Mouse (Mus musculus) spleen, adult 2 months (tissue): ENCODE results near the gene St6galnac3. TPM values are rescaled to one million over a fixed set of nuclear protein-coding genes. Genes with fewer than 3 reads are reported as not detected.

Experiments
- DNase-seq, 2 experiments: peaks; one replicate each; pipeline versions ENCODE4 v3.0.0 to v3.0.0-alpha.2; 2012 to 2021; ENCODE audit warnings: low spot score in 2 of 2, low read depth in 1 of 2
- H3K27ac ChIP-seq: fragments of 200-500 bp; 2 replicates; pipeline ENCODE4 v1.5.1; 2012; ENCODE audit warnings: low read length, inconsistent platforms; ENCODE audit not compliant: insufficient read depth
- H3K27me3 ChIP-seq: fragments of 200-500 bp; 2 replicates; pipeline ENCODE4 v1.6.1; 2012; ENCODE audit warnings: mild to moderate bottlenecking, moderate library complexity, low read length, inconsistent platforms; ENCODE audit not compliant: control insufficient read depth, insufficient read depth
- H3K36me3 ChIP-seq: fragments of 200-500 bp; 2 replicates; pipeline ENCODE4 v1.6.1; 2012; ENCODE audit warnings: mild to moderate bottlenecking, low read length, inconsistent platforms; ENCODE audit not compliant: control insufficient read depth, insufficient read depth
- H3K4me1 ChIP-seq: fragments of 200-500 bp; 2 replicates; pipeline ENCODE4 v1.6.1; 2011; ENCODE audit warnings: inconsistent platforms; ENCODE audit not compliant: control insufficient read depth, insufficient read depth, insufficient read length
- H3K4me3 ChIP-seq: fragments of 200-500 bp; 2 replicates; pipeline ENCODE4 v1.5.1; 2011; ENCODE audit warnings: mild to moderate bottlenecking, inconsistent platforms; ENCODE audit not compliant: insufficient read depth, insufficient read length; ENCODE audit errors: extremely low read depth
- CTCF ChIP-seq: fragments of 200-500 bp; IDR thresholded peaks from 2 replicates; pipeline ENCODE4 v1.5.1; 2011; ENCODE audit warnings: mild to moderate bottlenecking, inconsistent platforms; ENCODE audit not compliant: insufficient read depth, insufficient read length, insufficient replicate concordance; ENCODE audit errors: extremely low read depth
- POLR2A ChIP-seq: fragments of 200-500 bp; IDR thresholded peaks from 2 replicates; pipeline ENCODE4 v1.6.1; 2011; ENCODE audit warnings: low read depth, low read length, inconsistent platforms
- WGBS: fragments of 180-500 bp; shearing (Covaris S2); methylation state at CpG from one replicate; pipeline ENCODE4 v1.1.7; 2018; 5-methylcytosine and 5-hydroxymethylcytosine counted together
- polyA plus RNA-seq: library from polyadenylated mRNA; depleted of rRNA; stranded (reverse); fragments of >200 nt; gene quantifications from 2 replicates; pipeline ENCODE4 v1.2.3, GENCODE M21; 2012

The St6galnac3 gene
- polyA plus RNA-seq, 1 experiment: 3.0 TPM

DNA sequence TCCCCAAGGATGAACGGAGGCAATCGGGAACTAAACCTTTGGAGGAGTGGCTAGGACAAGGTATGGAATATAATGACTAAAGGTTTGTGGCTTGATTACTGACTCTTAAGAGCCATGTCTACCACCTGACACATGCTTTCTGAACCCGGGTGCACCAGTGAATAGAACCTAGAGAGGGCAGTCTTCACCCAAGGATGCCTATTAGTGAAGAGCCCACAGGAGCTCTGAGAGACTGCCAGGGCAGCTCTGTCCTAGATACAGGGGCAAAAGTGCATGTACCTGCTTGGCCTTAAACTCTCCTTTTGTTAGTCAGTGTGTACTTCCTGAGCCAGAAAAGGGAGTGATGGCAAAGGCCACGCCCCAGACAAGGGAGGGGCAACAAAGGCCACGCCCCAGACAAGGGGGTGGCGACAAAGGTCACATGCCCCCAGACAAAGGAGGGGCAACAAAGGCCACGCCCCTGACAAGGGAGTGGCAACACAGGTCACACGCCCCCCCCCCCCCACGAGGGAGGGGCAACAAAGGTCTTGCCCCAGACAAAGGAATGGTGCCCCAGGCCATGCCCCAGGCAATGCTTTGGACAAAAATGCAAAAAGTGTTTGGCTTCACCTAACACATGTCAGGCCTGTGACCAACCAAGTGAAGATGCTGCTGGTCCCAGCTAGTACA is 376.0 kb downstream of the St6galnac3 start:
- TF ChIP-seq CTCF (no peak), POLR2A (no peak)
- Histone ChIP-seq H3K36me3 (no peaks in the 10 kb centered on the region), H3K4me3 (no peak overlapping the region), H3K4me1 (no peaks in the 10 kb centered on the region), H3K27ac (no peak overlapping the region), H3K27me3 (no peaks in the 10 kb centered on the region)
- WGBS: 88% methylated on average over 9 of the region's 9 CpGs
- no peak for DNase-seq

DNA sequence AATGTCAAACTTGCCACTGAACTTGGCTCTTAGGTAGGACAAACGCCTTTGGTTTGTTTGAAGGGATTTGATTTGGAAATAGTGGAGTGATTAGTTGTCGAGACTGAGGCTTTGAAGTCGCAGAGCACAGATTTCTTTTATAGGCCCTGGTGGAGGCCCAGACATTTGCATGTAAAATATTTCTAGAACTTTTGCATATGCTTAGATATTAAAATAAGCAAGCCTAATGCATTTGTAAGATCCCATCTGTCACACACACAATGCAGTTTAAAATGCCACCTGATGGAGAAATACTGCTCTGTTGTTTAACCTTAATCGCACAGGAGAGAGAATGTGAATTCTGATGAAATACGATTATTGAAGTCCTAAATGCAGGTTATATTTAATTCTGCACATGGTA is 380.0 kb downstream of the St6galnac3 start:
- WGBS: 92% methylated on average over 5 of the region's 5 CpGs
- Histone ChIP-seq H3K27ac (no peak overlapping the region), H3K36me3 (no peaks in the 10 kb centered on the region), H3K4me3 (no peak overlapping the region), H3K27me3 (no peaks in the 10 kb centered on the region), H3K4me1 (no peaks in the 10 kb centered on the region)
- TF ChIP-seq POLR2A (no peak), CTCF (no peak)
- no peak for DNase-seq

DNA sequence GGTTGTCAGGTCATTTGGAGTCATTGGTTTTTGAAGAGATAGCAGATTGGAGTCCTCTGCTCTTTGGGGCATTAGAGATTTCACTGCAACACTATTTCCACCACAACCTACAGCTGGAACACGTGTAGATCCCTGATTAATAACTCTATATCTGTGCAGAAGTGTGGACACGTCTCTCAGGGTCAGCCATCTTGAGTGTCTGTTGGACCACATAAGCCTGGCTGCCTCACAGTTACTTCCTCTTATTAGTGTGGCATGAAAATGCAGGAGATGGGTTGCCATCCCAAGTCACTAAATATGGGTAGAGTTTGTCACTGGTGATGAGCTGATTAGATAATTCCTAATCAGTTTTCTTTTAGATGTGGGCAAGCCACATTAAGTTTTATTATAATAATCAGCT is 385.0 kb downstream of the St6galnac3 start:
- no peaks in the 10 kb centered on the region for H3K4me1 ChIP-seq
- no peak overlapping the region for H3K4me3 ChIP-seq
- WGBS: 49% methylated on average over 2 of the region's 2 CpGs
- no peak for TF ChIP-seq CTCF
- no peak for TF ChIP-seq POLR2A
- no peak overlapping the region for H3K27ac ChIP-seq
- no peaks in the 10 kb centered on the region for H3K36me3 ChIP-seq
- no peaks in the 10 kb centered on the region for H3K27me3 ChIP-seq
- no peak for DNase-seq

DNA sequence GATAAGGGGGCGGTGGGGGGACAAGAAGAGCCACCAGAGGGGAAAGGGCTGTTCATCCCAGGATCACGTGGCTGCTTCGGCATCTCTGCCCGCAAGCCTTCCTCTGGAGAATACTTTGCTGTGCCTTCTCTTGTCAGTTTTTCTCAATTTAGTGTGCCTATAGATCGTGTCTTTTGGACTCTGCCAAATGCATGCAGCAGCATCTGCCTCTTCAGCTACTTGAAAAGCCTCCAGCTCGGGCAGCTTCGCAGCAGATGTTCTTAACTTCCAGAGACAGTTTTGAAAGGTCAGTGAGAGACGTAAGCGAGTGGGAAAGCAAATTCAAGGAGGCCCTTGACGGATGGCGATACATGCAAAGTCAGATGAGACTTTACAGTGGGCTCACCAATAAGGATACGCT is 385.9 kb downstream of the St6galnac3 start:
- H3K36me3 ChIP-seq: no peaks in the 10 kb centered on the region
- no peaks in the 10 kb centered on the region for H3K27me3 ChIP-seq
- no peaks in the 10 kb centered on the region for H3K4me1 ChIP-seq
- no peak for TF ChIP-seq POLR2A
- TF ChIP-seq CTCF: no peak
- DNase-seq: no peak
- H3K4me3 ChIP-seq: no peak overlapping the region
- 90% methylated on average over 12 of the region's 12 CpGs for WGBS
- H3K27ac ChIP-seq: no peak overlapping the region

DNA sequence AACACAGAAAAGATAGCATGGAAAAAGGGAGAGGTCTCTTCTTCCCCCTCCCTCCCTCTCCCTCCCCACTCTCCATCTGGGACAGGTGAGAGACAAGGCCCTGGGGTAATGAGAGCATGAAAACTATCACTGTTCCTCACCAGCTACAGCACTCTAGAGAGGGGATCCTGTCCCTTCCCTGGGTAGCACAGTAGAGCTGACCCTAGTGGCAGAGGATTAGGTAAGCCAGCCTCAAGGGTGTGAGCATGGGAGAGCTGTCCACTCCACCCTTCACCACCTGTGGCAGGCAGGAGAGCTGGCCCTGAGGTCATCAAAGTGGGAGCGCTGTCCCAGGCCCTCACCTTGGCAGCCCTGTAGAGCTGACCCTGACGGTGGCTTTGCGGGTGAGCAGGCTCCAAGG is 387.2 kb downstream of the St6galnac3 start:
- WGBS: 90% methylated on average over 3 of the region's 3 CpGs
- H3K4me1 ChIP-seq: no peaks in the 10 kb centered on the region
- DNase-seq: no peak
- no peaks in the 10 kb centered on the region for H3K27me3 ChIP-seq
- no peak overlapping the region for H3K4me3 ChIP-seq
- no peaks in the 10 kb centered on the region for H3K36me3 ChIP-seq
- no peak for TF ChIP-seq POLR2A
- H3K27ac ChIP-seq: no peak overlapping the region

DNA sequence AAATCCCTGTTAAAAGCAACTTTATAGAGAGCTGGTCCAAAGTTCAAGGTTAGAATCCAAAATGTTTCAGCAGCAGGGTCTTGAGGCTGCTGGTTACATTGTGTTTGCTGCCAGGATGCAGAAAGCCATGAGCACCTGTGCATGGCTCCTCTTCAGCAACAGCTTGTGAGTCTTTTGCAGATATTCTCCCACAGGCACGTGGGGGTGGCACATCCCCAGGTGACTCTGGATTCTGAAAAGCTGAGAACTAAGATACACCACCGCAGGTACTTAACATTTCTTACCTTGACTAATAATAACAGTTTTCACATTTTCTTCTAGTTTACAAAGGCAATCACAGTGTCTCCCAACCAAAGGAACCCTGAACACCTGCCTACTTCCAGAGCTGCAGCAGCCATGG is 387.8 kb downstream of the St6galnac3 start:
- Histone ChIP-seq H3K4me1 (no peaks in the 10 kb centered on the region), H3K27ac (no peak overlapping the region), H3K36me3 (no peaks in the 10 kb centered on the region), H3K4me3 (no peak overlapping the region), H3K27me3 (no peaks in the 10 kb centered on the region)
- no peak for DNase-seq
- TF ChIP-seq POLR2A: no peak
- 96% methylated on average over 2 of the region's 2 CpGs for WGBS

DNA sequence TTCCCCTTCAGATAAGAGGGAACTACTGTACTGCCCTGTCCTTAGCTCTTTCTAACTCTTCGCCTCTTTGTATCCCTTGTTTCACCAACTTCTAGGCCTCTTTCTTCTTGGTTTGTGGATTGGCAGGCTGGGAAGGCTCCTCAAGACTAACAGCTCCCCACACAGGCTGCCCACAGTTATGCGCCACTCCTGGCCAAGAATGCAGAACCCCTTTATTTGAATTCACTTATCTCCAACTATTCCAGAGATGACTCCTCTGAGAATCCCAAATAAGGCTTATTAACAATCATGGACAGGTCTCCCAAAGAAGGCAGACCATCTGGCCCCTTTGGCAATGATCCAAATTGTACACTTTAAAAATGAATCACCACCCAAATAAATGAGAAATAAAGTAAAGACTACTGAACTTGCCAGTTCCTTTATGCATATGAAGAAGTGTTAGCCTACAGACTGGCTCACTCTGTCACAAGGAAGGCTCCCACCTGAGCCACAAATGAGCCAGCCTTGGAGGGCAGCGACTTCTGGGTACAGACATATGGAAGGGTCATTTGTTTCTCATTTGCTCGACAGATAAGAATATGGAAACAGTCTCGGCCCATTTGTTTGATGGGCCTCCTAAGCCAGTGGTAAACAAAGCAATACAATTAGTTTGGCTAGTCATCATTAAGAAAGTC is 390.7 kb downstream of the St6galnac3 start:
- DNase-seq: no peak
- TF ChIP-seq CTCF (no peak), POLR2A (no peak)
- Histone ChIP-seq H3K27me3 (no peaks in the 10 kb centered on the region), H3K36me3 (no peaks in the 10 kb centered on the region), H3K4me3 (no peak overlapping the region), H3K4me1 (no peaks in the 10 kb centered on the region; the same call in 1 of the 2 replicates), H3K27ac (no peak overlapping the region)
- 88% methylated on average over 5 of the region's 5 CpGs for WGBS
